Mouse (Mus musculus) frontal cortex, postnatal 14 days (tissue): ENCODE measurements at regions not wholly inside any gene's neighbourhood (a gene's known extent, or its start where the extent isn't known, plus 50 kb on each side); places are given as distances from the start of the nearest gene placed in this dataset.

Source experiments
- DNase-seq, 2 experiments: peaks; one replicate each; pipeline ENCODE4 v3.0.0; 2022; ENCODE audit warnings: low spot score in 2 of 2

DNA sequence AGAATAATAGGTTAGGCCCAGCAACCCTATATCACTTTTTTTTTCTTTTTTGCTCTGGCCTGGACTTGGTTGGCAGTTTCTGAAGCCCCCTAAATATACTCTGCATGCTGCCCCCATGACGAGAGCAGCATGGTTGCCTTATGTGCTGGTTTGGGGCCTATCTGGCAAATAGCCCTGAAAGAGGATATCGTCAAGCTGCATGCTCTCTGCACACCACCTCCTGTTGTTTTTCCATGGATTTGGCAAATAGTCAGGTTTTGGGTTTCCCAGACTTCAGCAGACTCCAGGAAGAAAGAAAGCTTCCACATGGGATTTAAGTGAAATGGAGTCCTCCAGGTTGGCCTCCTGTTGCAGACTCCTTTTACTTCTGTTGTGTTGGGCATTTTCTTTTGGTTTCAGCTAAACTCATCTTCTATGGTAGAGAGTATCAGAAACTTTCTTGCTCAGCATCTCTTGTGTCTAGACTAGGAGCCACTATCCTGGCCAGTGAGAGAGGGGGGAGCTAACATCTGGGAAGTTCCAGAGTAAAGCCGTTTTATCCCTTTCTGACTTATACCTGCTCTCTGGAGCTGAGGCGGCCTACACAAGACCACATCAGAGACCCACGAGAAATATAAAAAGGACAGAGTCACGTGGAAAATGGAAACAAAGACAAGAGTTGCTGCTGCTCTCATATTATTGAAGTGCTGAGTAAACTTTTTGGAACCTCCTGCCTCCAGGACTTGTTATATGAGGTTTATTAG lies 140.4 kb upstream of the Egfl6 start:
- DNase-seq: no peak

- DNase-seq: no peak
Measured at GRCm38 (mm10) chrX:166718075-166718474, 132.6 kb upstream of the Egfl6 start.

GRCm38 (mm10) chrX:166709306-166709705 lies 123.8 kb upstream of the Egfl6 start:
- no peak for DNase-seq

GRCm38 (mm10) chrX:166708106-166708505 lies 122.6 kb upstream of the Egfl6 start:
- DNase-seq: no peak

DNA sequence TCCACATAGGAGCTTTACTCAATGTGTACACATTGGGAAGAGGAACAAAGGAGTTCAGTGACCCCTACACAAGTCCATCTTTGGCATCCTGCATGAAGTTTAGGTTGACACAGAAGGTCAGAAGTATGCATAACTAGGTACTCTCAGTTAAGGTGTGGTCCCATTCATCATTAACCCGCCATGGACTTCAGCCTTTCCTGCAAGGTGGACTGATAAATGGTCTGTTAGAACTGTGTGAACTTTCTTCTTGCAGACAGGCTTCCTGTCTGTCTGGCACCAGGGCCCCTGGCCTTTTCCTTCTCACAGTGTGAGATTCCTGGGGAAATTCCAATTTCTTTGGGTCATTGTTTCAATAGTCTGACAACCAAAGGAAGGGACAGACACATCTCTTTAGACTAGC lies 121.5 kb upstream of the Egfl6 start:
- no peak for DNase-seq

DNA sequence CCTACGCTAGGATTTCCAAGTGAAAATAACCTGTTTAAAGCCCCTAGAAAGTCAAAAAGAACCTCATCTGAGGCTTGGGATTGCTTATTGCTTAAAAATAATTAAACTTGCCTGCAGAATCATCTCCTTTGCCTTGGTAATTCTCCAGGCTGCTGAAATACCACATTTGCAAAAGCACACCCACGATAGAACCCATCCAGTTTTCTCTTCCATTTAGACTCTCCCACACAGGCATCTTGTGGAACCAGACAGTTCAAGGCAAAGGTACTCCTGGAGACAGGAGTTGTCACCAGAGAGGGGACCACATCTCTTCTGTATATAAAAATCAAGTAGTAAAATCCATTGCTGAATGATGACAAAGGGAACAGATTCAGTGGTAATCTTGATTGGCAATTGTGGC lies 118.8 kb upstream of the Egfl6 start:
- DNase-seq: no peak

GRCm38 (mm10) chrX:166694219-166694618 lies 108.7 kb upstream of the Egfl6 start:
- DNase-seq: no peak

- DNase-seq: no peak
Measured at GRCm38 (mm10) chrX:166688779-166689178, 103.3 kb upstream of the Egfl6 start.

- no peak for DNase-seq
Measured at GRCm38 (mm10) chrX:166673404-166673803, 87.9 kb upstream of the Egfl6 start.

DNA sequence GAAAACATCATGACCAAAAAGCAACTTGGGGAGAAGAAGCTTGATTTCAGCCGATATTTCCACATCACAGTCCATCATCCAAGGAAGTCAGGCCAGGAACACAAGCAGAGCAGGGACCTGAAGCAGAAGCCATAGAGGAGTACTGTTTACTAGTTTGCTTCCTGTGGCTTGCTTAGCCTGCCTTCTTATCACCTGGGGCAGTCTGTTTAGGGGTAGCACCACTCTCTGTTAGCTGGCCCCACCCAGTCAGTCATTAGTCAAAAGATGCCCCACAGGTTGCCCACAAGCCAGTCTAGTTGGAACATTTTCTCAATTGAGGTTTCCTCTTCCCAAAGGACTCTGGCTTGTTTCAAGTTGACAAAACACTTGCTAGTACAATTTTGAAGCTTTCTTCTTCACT lies 87.1 kb upstream of the Egfl6 start:
- no peak for DNase-seq

DNA sequence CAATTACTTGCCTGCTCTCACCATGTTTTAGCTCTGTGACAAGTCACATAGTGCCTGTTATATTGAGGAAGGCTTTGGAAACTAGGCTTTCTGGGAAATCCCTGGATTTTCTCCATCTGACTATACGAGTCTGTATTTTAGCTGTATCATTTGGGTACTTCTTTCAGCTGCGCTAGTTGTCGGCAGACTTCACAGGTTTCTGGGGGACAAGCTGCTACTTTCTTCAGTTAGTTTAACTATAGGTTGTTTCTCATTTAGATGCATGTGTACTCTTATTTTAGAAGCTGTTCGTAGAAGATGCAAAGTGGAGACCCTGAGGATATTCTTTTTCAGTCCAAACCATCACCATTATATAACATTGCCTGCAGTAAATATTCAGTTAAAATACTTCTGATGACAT lies 86.3 kb upstream of the Egfl6 start:
- DNase-seq: no peak

- no peak for DNase-seq
Measured at GRCm38 (mm10) chrX:166666304-166666703, 80.8 kb upstream of the Egfl6 start.

DNA sequence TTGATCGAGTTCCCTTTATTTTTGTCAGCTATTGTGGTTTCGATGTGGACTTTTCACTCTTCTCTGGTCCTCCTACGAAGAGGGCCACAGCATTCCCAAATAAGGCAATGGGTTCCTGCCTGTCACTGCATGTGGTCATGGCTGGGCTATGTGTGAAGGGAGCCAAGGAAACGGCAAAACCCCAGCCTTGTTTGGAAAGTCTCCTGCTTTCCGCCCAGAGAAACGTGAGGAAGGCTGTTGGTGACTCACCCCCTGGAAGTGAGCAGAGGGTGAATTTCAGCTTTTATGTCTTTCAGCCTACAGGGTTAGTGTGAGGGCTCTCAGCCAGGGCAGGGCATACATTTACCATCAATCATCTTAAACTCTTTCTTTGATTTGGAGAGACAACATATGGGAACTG lies 76.3 kb upstream of the Egfl6 start:
- DNase-seq: peak; percentile 6 to 12

GRCm38 (mm10) chrX:166661043-166661718 lies 75.7 kb upstream of the Egfl6 start:
- DNase-seq: peak in 1 of 2 experiments; percentile 19

DNA sequence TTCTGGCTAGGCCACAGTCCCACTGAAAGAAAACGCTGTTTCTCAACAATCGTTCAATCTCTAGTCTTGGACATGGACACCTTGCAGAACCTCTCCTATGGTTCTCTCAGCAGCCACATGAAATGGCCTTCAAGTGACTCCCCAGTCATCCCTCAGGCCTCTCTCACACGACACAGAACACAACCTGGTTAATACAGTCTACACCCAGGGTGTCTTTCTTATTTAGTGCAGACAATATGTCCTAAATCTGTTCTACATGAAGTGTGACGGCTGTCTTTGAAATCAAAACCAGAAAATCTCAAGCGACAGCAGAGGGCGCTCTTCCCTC lies 75.2 kb upstream of the Egfl6 start:
- DNase-seq: peak in 1 of 2 experiments; percentile 62

DNA sequence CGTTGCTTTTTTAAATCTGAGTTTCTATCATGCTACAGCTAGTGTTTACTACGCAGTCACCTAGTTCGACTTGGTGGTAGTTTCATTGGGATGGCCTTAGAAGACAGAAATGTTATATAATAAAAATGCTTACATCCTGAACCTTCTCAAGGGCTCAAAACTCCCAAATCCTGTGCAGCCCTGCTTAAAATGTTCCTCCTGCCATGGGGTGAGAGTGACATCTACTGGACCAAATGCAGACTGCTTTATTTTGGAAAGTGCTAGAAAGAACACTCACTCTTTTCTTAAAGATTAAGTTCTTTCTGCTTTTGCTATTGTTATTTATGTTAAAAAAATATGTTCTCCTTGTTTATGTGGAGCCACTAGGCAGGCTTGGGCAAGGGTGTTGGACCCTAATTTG lies 66.9 kb upstream of the Egfl6 start:
- DNase-seq: no peak

DNA sequence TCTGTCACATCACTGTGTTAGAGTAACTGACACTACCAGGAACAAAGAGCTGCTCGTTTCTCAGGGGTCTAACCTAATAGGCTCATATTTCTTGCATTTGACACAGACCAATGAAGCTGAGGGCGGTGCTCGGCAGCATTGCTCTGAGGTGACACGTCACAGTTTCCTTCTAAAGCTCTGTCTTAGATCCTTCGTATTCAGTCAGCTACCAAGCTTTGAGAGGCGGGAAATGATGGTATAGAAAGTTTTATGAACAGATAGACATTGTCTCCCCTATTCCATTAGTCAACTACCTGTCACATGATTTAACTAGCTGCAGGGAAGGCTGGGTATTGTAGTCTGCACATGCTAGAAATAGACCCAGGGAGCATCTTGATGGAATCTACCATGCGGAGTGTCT lies 60.2 kb upstream of the Egfl6 start:
- DNase-seq: no peak

DNA sequence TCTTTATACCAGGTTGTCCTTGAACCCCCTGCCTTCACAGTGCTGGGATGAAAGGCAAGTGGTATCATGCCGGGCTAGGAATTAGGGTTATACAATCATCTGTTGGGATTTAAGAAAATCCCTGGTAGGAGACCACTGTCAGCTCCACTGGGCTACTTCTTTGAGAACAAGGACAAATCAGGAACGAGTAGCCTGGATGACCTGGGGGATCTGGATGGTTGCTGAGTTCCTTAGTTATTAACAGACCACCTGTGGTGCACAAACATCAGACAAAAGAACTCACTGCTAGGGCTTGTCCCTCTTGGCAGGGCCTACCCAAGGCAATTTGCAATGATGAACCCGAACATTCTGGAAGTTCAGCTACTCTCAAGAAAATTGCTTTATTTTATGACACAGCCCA lies 55.7 kb upstream of the Egfl6 start:
- DNase-seq: no peak

- DNase-seq: no peak
Measured at GRCm38 (mm10) chrX:166640258-166640657, 54.7 kb upstream of the Egfl6 start.
